Mouse (Mus musculus) thymus, adult 2 months (tissue): ENCODE data around the gene Galr3.
A peak's percentile ranks its signal among the peaks of the same experiment; 100 is the strongest.

Experiments
- CTCF ChIP-seq: fragments of 200-500 bp; IDR thresholded peaks from 2 replicates; pipeline ENCODE4 v1.5.1; 2012; ENCODE audit warnings: mild to moderate bottlenecking, control low read depth, low read length, moderate library complexity, borderline replicate concordance; ENCODE audit not compliant: control insufficient read depth, poor library complexity, insufficient read depth; ENCODE audit errors: extremely low read depth
- POLR2A ChIP-seq: fragments of 200-500 bp; IDR thresholded peaks from 2 replicates; pipeline ENCODE4 v1.6.1; 2012; ENCODE audit warnings: mild to moderate bottlenecking, low read length, control low read depth, moderate library complexity; ENCODE audit not compliant: control insufficient read depth, poor library complexity, insufficient read depth; ENCODE audit errors: extremely low read depth

DNA sequence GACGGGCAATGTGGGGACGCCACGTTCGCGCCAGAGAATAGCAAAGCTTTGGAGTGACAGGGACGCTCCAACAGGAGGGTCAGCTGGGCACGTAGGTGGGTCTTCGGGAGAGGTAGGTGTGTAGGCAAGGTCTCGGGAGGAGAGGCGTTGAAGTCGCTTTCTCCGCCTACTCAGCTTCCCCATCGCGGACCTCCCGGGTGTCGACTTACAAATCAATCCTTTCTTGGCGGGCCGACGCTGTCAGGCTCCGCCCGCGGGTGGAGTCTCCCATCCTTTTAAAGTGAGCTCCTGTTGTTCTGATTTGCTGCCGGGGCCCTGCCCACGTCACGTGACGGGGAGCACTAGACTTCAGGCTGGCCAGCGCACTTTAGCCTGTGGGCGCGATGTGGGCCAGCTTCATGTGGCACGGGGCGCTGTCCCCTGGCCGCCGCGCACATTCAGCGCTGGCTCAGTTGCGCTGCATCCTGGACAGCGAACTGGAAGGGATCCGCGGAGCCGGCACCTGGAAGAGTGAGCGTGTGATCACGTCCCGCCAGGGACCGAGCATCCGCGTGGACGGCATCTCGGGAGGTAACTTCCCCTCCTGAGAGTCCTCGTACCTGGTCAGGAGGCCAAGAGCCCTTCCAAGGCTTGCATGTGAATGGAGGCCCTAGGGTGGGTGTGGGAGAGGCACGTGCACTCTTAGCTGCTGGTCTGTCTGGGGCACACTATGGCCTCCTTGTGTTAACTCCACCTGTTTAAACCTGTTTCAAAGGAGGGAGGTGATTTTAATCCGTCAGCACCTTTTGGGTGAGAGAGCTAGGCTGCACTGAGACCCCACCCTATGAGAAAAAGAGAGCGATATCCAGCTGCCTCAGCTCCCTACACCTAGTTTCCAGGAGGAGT lies 10.9 kb upstream of the Galr3 start:
- TF ChIP-seq POLR2A (no peak), CTCF (peak; percentile 50; the same call in 1 of the 2 replicates)
